16 mouse cellular contexts compared by ENCODE assay signal in the genomic region with DNA sequence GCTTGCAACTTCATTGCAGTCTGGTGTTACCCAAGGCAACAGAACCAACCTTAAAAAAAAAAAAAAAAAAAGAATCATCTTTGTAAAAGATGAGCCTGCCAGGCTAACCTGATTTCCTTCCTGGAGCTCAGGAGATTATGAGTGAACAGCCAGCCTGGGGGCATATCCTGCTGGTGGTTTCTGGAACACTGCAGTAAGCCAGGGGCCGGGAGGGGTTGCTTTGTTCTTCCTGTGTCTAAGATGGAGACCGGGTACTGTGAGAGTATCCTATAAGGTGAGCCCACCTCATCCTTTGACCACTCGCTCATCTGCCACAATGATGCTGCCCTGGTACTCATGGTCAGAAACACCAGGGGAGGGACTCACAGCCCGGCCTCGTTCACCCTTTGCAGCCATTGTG.
"Had no signal": no experiment of that assay in that cellular context is flagged by ENCODE, and none has a peak within 500 bp of the region (broad histone marks: within the 10 kb centered on the region; RNA-seq: fewer than 3 reads in every experiment).

No protein-coding gene starts in this region.

- H3K27ac ChIP-seq: kidney, embryonic 15.5 days; liver, embryonic 13.5 days; midbrain, embryonic 12.5 days; neural tube, embryonic 13.5 days; stomach, embryonic 15.5 days had no signal

- H3K36me3 ChIP-seq: kidney, embryonic 15.5 days; liver, embryonic 13.5 days; midbrain, embryonic 12.5 days; neural tube, embryonic 13.5 days; stomach, embryonic 15.5 days had no signal

- H3K4me3 ChIP-seq: kidney, embryonic 15.5 days; liver, embryonic 13.5 days; midbrain, embryonic 12.5 days; myocyte; neural tube, embryonic 13.5 days; stomach, embryonic 15.5 days had no signal

- H3K9me3 ChIP-seq: kidney, embryonic 15.5 days; liver, embryonic 13.5 days; midbrain, embryonic 12.5 days; neural tube, embryonic 13.5 days; stomach, embryonic 15.5 days had no signal

- ATAC-seq: midbrain, embryonic 16.5 days had no signal

- H3K4me1 ChIP-seq: kidney, embryonic 15.5 days; liver, embryonic 13.5 days; stomach, embryonic 15.5 days had no signal

- H3K9ac ChIP-seq: kidney, embryonic 15.5 days; liver, embryonic 13.5 days; midbrain, embryonic 12.5 days; neural tube, embryonic 13.5 days; stomach, embryonic 15.5 days had no signal

- H3K4me2 ChIP-seq: kidney, embryonic 15.5 days; liver, embryonic 13.5 days; midbrain, embryonic 12.5 days; neural tube, embryonic 13.5 days; stomach, embryonic 15.5 days had no signal

- DNase-seq: kidney, adult 8-10 months; kidney, postnatal 10 days; kidney, postnatal 4 days; liver, embryonic 13.5 days; lung, adult 2 months; lung, postnatal 14 days; lung, postnatal 4 days; right cerebral cortex, postnatal 25 days; spleen, adult 18-20 months; thymus, postnatal 25 days had no signal

- H3K27me3 ChIP-seq: kidney, embryonic 15.5 days; liver, embryonic 13.5 days; midbrain, embryonic 12.5 days; neural tube, embryonic 13.5 days; stomach, embryonic 15.5 days had no signal
